Mouse (Mus musculus) myocyte (in vitro differentiated cells): ENCODE results near the gene B130006D01Rik. TPM values are rescaled to one million over a fixed set of nuclear protein-coding genes. Genes with fewer than 3 reads are reported as not detected.

ENCODE experiments used
- H3K27me3 ChIP-seq: one replicate; pipeline ENCODE4 v1.6.1; 2011; ENCODE audit not compliant: control insufficient read depth, insufficient read depth, insufficient read length
- H3K36me3 ChIP-seq: one replicate; pipeline ENCODE4 v1.6.1; 2011; ENCODE audit not compliant: control insufficient read depth, insufficient read depth
- H3K4me2 ChIP-seq: one replicate; pipeline ENCODE4 v1.6.1; 2011; ENCODE audit warnings: low read depth, control low read depth
- H3K4me3 ChIP-seq: one replicate; pipeline ENCODE4 v1.5.1; 2011; ENCODE audit warnings: mild to moderate bottlenecking, control low read depth, moderate library complexity
- H3K79me2 ChIP-seq: one replicate; pipeline ENCODE4 v1.6.1; 2011; ENCODE audit not compliant: control insufficient read depth, insufficient read depth
- H3ac ChIP-seq: one replicate; pipeline ENCODE4 v1.6.1; 2011; ENCODE audit not compliant: control insufficient read depth, insufficient read length
- CEBPB ChIP-seq: IDR thresholded peaks from 2 replicates; pipeline ENCODE4 v1.6.1; 2011; ENCODE audit warnings: mild to moderate bottlenecking, moderate library complexity; ENCODE audit not compliant: poor library complexity, insufficient read depth, severe bottlenecking
- E2F4 ChIP-seq: IDR thresholded peaks from one replicate; pipeline ENCODE4 v1.6.1; 2011; ENCODE audit warnings: mild to moderate bottlenecking, control low read depth, moderate library complexity; ENCODE audit not compliant: insufficient read depth
- MAX ChIP-seq: IDR thresholded peaks from one replicate; pipeline ENCODE4 v1.6.1; 2011; ENCODE audit warnings: low read depth, mild to moderate bottlenecking, control low read depth
- MYOD1 ChIP-seq, 3 experiments: IDR thresholded peaks; one replicate each; pipeline ENCODE4 v1.6.1; 2011; ENCODE audit warnings: control low read depth in 2 of 3, low read depth in 2 of 3, mild to moderate bottlenecking in 2 of 3, moderate library complexity in 1 of 3; ENCODE audit not compliant: insufficient read length in 2 of 3, control insufficient read depth in 1 of 3
- MYOG ChIP-seq, 3 experiments: IDR thresholded peaks; one replicate each; pipeline ENCODE4 v1.6.1; 2011; ENCODE audit warnings: control low read depth in 2 of 3, low read depth in 2 of 3, mild to moderate bottlenecking in 2 of 3; ENCODE audit not compliant: insufficient read length in 2 of 3, control insufficient read depth in 1 of 3, insufficient read depth in 1 of 3
- POLR2A ChIP-seq: IDR thresholded peaks from one replicate; pipeline ENCODE4 v1.6.1; 2011; ENCODE audit warnings: low read depth, mild to moderate bottlenecking, control low read depth, moderate library complexity; ENCODE audit not compliant: insufficient read length
- POLR2AphosphoS2 ChIP-seq: IDR thresholded peaks from one replicate; pipeline ENCODE4 v1.6.1; 2011; ENCODE audit warnings: low read depth, control low read depth; ENCODE audit not compliant: insufficient read length
- REST ChIP-seq: IDR thresholded peaks from one replicate; pipeline ENCODE4 v1.6.1; 2011; ENCODE audit warnings: mild to moderate bottlenecking, control low read depth, moderate library complexity; ENCODE audit not compliant: insufficient read depth, insufficient read length
- SRF ChIP-seq: IDR thresholded peaks from one replicate; pipeline ENCODE4 v1.6.1; 2011; ENCODE audit warnings: low read depth; ENCODE audit not compliant: control insufficient read depth, insufficient read length
- TCF12 ChIP-seq: IDR thresholded peaks from one replicate; pipeline ENCODE4 v1.6.1; 2011; ENCODE audit warnings: mild to moderate bottlenecking, control low read depth; ENCODE audit not compliant: poor library complexity, insufficient read depth, severe bottlenecking
- TCF3 ChIP-seq: IDR thresholded peaks from one replicate; pipeline ENCODE4 v1.6.1; 2011; ENCODE audit warnings: low read depth, control low read depth; ENCODE audit not compliant: insufficient read length
- USF1 ChIP-seq: IDR thresholded peaks from one replicate; pipeline ENCODE4 v1.6.1; 2011; ENCODE audit warnings: low read depth, mild to moderate bottlenecking, control low read depth, moderate library complexity
- polyA plus RNA-seq: library from polyadenylated mRNA; unstranded; fragments of >200 nt; fragmentation: generic; extraction: Trizol; gene quantifications from one replicate; pipeline ENCODE4 v1.2.1, GENCODE M21; 2012; ENCODE audit warnings: missing spikeins

Gene B130006D01Rik
- polyA plus RNA-seq, 1 experiment = 0.02 TPM

- Histone ChIP-seq H3K4me3 (peak within 1 kb of the TSS; percentile 55), H3K36me3 (no peaks in the 10 kb centered on the region), H3K79me2 (peaks cover 12% of the 10 kb centered on the region), H3K4me2 (peak within 1 kb of the TSS; percentile 99), H3ac (peak within 1 kb of the TSS; percentile 56), H3K27me3 (no peaks in the 10 kb centered on the region)
- TF ChIP-seq REST (no peak), MAX (no peak), POLR2AphosphoS2 (no peak), SRF (no peak), POLR2A (peak; percentile 16), E2F4 (no peak), CEBPB (no peak)
Observed at GRCm38 (mm10) chr11:95712563-95713224, 10.7 kb upstream of the B130006D01Rik start, which contains the start of gene Zfp652. TSS of gene Zfp652 (plus strand) at chr11:95712673.

GRCm38 (mm10) chr11:95713225-95713810 is 10.1 kb upstream of the B130006D01Rik start:
- Histone ChIP-seq H3K4me3 (peak overlapping the region; percentile 55), H3K4me2 (peak overlapping the region; percentile 99), H3K27me3 (no peaks in the 10 kb centered on the region), H3K79me2 (peaks cover 12% of the 10 kb centered on the region), H3K36me3 (no peaks in the 10 kb centered on the region), H3ac (peak overlapping the region; percentile 56)
- peak; percentile 48 for TF ChIP-seq POLR2A
- TF ChIP-seq MYOD1 (IDR thresholded peaks at IDR 0.05; ENCODE audit: control insufficient read depth in 1 of 3, insufficient read length in 2 of 3, low read depth in 2 of 3) = no peak

GRCm38 (mm10) chr11:95713811-95714241 is 9.6 kb upstream of the B130006D01Rik start:
- Histone ChIP-seq H3K4me3 (peak overlapping the region; percentile 55), H3K4me2 (peak overlapping the region; percentile 99), H3K36me3 (no peaks in the 10 kb centered on the region), H3K79me2 (peaks cover 12% of the 10 kb centered on the region), H3K27me3 (no peaks in the 10 kb centered on the region), H3ac (peak overlapping the region; percentile 56)
- TF ChIP-seq TCF3 = no peak
- TF ChIP-seq E2F4 = no peak
- TF ChIP-seq POLR2AphosphoS2 = no peak

GRCm38 (mm10) chr11:95714411-95714810 is 9.0 kb upstream of the B130006D01Rik start:
- no peak overlapping the region for H3ac ChIP-seq
- no peaks in the 10 kb centered on the region for H3K36me3 ChIP-seq
- H3K4me3 ChIP-seq = peak overlapping the region; percentile 55
- no peak for TF ChIP-seq MYOG (IDR thresholded peaks at IDR 0.05; ENCODE audit: control insufficient read depth in 1 of 3, insufficient read depth in 1 of 3, insufficient read length in 2 of 3, low read depth in 2 of 3)
- TF ChIP-seq POLR2AphosphoS2 = no peak
- no peak for TF ChIP-seq SRF
- no peak for TF ChIP-seq USF1
- no peak for TF ChIP-seq TCF12
- TF ChIP-seq E2F4 = no peak
- TF ChIP-seq CEBPB = no peak
- TF ChIP-seq MAX = no peak
- TF ChIP-seq REST = no peak
- no peak for TF ChIP-seq POLR2A
- no peak for TF ChIP-seq TCF3
- no peak for TF ChIP-seq MYOD1 (IDR thresholded peaks at IDR 0.05; ENCODE audit: control insufficient read depth in 1 of 3, insufficient read length in 2 of 3, low read depth in 2 of 3)
- H3K4me2 ChIP-seq = peak overlapping the region; percentile 99
- H3K27me3 ChIP-seq = no peaks in the 10 kb centered on the region
- H3K79me2 ChIP-seq = peaks cover 14% of the 10 kb centered on the region

- H3K4me3 ChIP-seq = no peak overlapping the region
- no peak overlapping the region for H3K4me2 ChIP-seq
Observed at GRCm38 (mm10) chr11:95716136-95716535, 7.3 kb upstream of the B130006D01Rik start.

More at GRCm38 (mm10) chr11:95716136-95716535, 7.3 kb upstream of the B130006D01Rik start:
- Histone ChIP-seq H3ac (no peak overlapping the region), H3K27me3 (no peaks in the 10 kb centered on the region), H3K36me3 (no peaks in the 10 kb centered on the region), H3K79me2 (peaks cover 21% of the 10 kb centered on the region)
- no peak for TF ChIP-seq MYOD1 (IDR thresholded peaks at IDR 0.05; ENCODE audit: control insufficient read depth in 1 of 3, insufficient read length in 2 of 3, low read depth in 2 of 3)
- no peak for TF ChIP-seq CEBPB
- no peak for TF ChIP-seq MAX
- TF ChIP-seq MYOG (IDR thresholded peaks at IDR 0.05; ENCODE audit: control insufficient read depth in 1 of 3, insufficient read depth in 1 of 3, insufficient read length in 2 of 3, low read depth in 2 of 3) = no peak
- TF ChIP-seq REST = no peak
- no peak for TF ChIP-seq USF1
- no peak for TF ChIP-seq TCF12
- no peak for TF ChIP-seq POLR2A
